Mouse (Mus musculus) ZHBTc4 (cell line): ENCODE results near the gene Olfr183.
"Not testable (repeated sequence)": the region's sequence is repeated elsewhere in the genome, so short reads cannot be mapped to it uniquely, and the experiment has no call there.

ENCODE experiments used
- DNase-seq: peaks from one replicate; pipeline ENCODE4 v3.0.0-alpha.2; 2011; ENCODE audit warnings: low read depth, low spot score

Olfr183 gene

DNA sequence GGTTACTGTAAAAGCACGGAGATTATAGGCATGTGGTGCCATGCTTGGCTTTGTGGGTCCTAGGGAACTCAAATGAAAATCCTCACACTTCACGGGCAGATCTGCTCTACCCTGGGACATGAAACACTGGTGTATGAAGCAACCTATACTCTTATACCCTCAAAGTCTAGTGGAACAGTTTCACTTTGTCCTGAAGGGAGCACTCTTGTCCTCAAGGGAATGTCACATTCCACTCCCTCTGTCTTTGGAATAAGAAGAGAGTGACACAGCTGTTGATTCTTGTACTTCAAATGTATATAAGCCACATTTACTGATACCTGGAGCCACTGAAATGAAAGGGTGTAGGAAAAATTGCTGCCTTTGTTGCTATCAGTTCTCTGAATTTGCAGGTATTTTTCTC is at the start of gene Olfr183:
Gene Olfr183 (plus strand): TSS at position 301 of the 400 bp plus-strand sequence.
- DNase-seq = no peak

DNA sequence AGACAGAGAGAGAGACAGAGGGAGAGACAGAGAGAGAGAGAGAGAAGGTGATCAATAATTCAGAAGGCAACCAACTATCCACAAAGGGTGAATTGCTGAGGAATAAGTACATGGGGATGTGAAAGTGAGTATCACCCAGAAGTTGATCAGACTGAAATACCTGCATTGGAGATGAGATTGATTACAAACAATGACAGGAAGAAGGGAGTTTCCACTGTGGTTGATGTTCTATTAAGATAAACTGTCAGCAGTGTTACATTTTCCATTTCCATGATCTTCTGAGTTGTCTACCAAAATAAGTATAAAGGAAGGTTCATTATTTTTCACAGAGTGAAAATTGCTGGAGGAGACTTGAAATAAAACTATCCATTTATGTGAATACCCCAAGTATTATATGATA is 12.0 kb downstream of the Olfr183 start:
- no peak for DNase-seq

DNA sequence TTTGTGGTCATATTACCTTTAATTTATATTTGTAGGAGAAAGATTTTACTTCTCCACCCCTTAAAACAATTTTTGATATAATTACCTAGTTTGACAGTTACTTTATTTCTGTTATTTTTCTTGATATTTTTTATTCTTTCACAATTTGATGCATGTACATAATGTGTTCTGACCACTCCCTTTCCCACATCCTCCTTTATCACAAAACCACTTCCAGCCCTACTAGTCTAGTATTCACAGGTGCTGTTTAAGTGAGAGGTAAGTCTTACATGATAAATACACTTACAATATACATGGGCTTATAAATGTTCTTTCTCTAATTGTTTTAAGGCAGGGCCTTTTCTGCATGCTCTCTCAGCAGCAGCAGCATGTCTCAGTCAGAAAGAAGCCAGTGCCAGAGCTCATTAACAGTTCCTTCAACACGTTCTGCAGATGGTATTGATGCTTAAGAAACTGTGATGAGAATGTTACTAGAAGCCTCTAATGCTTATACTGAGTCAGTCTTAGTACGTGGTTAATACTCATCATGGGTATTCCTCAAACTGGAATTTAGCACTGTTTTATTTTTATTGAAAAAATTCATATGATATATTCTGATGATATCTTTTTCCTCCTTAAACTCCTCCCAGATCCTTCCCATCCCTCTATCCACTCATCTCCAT is 18.3 kb downstream of the Olfr183 start:
- DNase-seq = no peak

DNA sequence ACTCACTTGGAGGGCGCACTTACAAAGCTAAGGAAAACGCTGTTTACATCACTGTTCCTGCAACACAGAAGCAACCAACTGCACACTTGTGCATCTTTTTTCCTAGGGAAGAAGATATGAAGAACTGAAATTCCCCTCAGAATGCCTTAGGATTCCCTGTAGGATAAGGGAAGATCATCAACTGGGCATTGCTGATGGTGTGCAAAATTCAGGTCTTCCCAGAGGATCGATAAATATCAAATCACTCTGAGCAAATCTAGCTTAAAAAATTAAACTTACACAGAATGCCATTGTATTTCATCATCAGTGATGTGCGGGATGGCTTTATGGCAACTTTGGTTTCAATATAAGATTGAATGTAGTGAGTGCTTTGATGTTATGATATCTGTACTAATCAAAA is 35.0 kb downstream of the Olfr183 start, which contains the start of gene Olfr186:
Gene Olfr186 (minus strand): TSS at position 101 of the 400 bp plus-strand sequence.
- DNase-seq = no peak

DNA sequence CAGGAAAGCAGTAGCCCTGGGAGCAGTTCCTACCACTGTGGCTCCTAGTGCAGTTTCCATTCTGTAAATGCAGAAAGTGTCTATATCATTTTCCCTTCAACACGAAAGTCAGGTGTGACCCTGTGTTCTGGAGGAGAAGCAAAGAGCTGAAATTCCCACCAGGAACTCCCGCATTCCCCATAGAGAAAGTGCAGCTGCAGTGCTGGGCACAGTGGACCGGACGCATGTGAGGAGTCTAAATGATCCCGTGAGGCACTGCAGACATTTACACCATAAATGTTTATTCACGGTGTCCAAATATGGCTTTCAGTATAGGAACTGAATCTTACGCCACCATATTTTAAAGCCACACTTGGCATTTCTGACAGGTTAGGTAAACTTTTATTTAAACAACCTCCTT is 44.6 kb downstream of the Olfr183 start, which contains the start of gene Olfr187:
Gene Olfr187 (minus strand): TSS at position 58 of the 400 bp plus-strand sequence.
- DNase-seq = no peak

DNA sequence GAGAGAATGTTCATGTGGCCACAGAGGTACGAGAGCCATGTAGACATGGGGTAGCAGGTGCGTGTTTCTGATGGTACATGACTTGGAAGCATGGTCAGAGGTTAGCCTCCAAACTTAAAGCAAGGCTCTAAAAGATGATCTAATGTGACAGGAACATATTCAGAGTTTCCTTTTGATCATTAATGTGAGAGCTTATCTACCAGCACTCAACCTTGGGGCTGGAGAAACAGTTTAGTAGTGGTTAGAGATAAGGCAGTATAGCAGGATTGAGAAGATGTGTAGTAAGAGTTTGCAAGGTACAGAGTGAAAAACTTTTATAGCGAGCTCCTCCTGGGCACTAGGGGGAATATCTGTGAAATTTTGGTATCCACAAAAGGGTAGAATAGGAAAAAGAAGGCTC is 50.7 kb downstream of the Olfr183 start:
- DNase-seq = no peak

DNA sequence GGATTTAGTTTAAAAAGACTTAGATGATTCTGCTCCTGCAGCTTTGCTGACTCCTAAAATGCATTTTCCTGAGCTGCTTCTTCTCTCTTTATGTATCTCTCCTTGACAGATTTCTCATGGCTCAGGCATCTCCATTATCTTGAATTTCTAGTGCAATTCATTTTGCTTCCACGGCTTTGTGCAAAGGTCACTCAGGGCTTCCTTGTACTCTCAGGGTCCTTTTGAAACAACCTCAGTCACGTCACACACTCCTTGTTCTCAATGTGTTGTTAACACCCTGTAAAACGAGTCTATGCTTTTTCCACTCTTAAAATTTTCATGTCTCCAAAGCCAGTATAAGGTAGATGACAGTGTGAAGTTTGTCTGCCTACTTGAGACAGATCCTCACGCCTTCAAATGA is 52.4 kb downstream of the Olfr183 start:
- DNase-seq = no peak

DNA sequence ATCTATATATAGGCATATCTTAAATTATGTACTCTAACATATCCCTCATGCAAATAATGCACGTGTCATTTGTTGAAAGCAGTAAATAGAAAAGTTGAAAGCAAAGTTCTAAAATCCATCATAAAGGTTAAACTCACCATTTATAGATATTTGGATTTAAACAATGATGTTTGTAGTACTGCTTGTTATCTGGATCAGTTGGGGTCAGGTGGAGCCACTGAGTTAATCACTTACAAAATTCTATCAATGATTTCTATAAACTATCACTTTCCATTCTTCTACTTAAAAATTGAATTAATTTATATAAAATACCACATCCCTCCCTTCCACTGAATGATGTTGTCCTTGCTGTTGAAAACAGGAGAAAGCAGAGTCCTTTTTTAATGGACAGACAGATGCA is 53.7 kb downstream of the Olfr183 start:
- no peak for DNase-seq

DNA sequence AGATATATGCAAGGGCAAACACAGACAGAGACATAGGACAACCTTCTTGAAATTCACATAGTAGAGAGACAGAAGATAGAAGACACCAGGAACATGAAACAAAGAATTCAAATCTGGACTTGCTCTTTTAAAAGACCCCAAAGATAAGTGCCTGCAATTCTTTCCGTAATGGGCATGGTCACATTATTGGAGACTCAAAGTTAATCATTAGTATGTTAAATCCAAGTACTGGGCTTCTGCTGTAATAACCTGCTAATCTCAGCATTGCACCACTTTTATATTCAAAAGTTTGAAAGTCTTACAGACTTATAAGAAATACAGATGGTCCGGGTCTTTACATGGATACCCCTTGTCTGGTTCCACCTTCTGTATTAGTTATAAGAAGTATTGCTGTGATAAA is 54.1 kb downstream of the Olfr183 start:
- DNase-seq = not testable (repeated sequence)
